Mouse (Mus musculus) mouse embryonic stem cell (cell line): ENCODE measurements around the gene Gm30737.
"Not testable (repeated sequence)": the region's sequence is repeated elsewhere in the genome, so short reads cannot be mapped to it uniquely, and the experiment has no call there.

Source experiments
- in situ Hi-C, 2 experiments: fragments of 300-500 bp; cut with MboI; formaldehyde crosslinking; loops; 1 replicate in 1 of 2; 3 replicates in 1 of 2; pipeline ENCODE4 v1.14.3; 2019 to 2020; ENCODE audit warnings: low sequenced_read_pairs in 2 of 2, low pct_unique_long_range_greater_than_20kb in 1 of 2, mixed read lengths in 1 of 2; ENCODE audit not compliant: unreplicated experiment in 1 of 2

The Gm30737 gene

DNA sequence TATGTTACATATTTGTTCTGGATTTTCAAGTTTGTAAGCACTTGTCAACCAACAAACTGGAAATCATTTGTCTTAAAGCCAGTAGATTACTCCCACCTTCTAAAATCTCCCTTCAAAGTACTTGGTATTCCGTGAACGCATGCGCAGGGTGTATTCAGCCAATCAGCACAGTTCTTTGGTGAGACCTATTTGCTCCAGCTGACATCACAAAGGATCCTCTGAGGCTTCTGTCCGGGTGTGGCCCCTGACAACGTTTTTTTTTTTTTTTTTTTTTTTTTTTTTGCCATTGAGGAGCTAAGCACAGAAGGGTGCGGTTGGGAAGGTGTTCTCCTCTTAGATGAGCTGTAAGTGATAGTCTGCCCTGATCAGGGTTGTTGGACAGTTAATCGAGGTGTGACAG is at the start of gene Gm30737:
TSS of gene Gm30737 (plus strand) at position 301 of the 400 bp plus-strand sequence.
- in situ Hi-C loops = not testable (repeated sequence)
